Mouse (Mus musculus) NIH3T3 (cell line): ENCODE measurements at regions not wholly inside any gene's neighbourhood (a gene's known extent, or its start where the extent isn't known, plus 50 kb on each side); places are given as distances from the start of the nearest gene placed in this dataset.

Source experiments
- DNase-seq: peaks from one replicate; pipeline ENCODE4 v3.0.0-alpha.2; 2012; ENCODE audit warnings: low read depth

- no peak for DNase-seq
Measured at GRCm38 (mm10) chr16:51675988-51676387, 355.0 kb upstream of the Cblb start.

DNA sequence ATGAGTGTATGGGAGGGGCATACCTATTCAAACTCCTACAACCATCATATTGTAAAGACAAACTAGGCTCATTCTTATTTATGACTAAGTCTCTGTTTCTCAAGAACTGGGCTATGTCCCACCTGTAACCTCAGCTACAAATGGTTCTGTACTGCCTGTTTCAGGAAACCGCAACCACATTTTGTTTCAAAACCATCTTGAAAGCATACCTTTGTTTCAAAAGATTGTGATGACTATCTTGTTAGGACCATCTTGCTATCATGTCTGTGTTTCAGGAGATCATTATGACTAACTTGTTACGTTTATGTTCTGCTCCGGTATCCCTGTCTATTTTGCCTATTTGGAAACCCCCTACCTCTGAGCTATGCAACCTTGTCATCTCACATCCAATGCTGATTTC, 340.2 kb upstream of the Cblb start:
- no peak for DNase-seq

DNA sequence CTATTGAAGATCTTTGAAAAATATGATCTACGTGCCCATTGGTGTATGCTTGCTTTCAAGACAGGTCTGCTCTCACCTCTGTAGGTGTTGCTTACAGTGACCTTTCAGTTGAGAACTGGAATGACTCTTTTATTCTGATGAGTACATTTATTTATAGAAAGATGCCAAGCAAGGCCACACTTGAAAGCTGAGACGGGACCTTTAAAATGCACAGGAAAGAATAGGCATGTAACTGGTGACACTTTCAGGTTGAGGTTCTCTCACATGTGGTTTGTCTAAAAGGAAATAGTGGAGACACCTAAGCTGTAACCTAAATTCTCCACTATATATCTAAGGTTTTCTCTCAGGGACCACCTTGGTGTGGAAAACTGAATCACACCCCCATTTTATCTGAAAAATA, 326.0 kb upstream of the Cblb start:
- no peak for DNase-seq

DNA sequence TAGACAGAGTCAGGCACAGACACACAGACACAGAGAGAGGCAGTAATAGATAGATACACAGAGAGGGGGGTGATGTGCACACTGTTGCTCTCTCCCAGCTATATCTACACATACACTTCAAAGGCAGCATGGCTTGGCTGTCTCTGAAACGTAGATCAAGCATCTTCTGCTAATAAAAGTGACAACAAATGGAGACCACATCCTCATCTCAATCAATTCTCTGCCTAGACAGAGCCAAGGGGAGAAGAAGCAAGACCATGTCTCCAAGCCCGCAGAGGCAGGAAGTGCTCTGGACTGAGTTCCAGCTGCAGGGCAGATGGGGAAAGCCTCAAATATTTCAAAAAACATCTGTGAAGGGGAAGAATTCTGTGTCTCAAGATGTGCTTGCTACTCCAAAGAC, 312.3 kb upstream of the Cblb start:
- no peak for DNase-seq

GRCm38 (mm10) chr16:51719637-51720036, 311.4 kb upstream of the Cblb start:
- DNase-seq = no peak

DNA sequence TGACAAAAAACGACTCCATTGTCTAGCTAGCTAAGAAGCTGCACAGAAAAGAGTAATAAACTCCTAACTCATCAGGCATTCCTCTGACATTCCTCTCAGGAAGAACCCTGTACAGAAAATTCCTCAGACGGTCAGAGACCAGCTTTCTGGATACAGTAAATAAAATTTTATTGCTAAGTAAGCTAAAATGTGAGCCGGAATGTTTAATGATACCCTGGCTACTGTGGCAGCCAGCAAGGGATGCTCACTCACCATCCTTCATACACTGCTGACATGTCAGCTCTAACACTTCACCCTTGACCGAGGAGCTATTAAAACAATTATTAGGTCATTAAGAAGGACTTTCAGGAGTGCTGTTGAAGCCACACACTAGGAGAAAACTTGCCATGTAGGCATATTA, 308.3 kb upstream of the Cblb start:
- no peak for DNase-seq

DNA sequence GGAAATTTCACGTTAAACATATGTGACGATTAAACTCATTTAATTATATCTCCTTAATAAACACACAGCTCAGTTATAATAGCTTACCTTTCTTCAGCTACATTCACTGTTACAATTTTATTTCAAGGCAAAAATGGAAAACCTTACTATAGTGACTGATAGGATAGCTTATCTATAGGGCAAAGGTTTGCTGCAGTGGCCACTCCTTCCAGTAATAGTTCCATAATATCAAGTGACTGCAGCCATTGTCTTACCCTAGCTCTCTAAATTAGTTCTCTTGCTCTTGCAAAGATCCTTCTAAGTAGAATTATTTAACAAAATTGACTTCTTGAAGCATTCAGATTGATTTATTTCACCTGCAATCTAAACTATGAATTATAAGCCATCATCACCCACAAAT, 289.1 kb upstream of the Cblb start:
- DNase-seq = no peak

DNA sequence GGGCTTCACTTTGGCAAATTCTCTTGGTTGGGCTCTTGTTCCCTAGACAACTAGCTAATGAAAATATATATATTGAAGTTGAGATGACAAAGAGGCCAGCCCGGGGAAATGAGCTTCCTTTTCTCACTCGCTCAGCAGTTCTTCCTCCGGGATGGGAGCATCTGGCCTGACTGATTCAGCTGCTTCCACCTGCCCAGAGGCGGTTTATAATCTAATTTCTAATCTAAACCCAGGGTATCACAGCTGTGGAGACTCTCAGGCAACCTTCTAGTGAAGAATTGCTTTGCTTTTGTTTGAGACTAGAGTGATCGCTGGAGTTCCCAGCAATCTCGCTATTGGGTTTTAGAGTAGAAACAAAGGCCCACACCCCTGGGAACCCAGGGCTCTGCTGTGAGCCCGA, 279.1 kb upstream of the Cblb start:
- DNase-seq = no peak

DNA sequence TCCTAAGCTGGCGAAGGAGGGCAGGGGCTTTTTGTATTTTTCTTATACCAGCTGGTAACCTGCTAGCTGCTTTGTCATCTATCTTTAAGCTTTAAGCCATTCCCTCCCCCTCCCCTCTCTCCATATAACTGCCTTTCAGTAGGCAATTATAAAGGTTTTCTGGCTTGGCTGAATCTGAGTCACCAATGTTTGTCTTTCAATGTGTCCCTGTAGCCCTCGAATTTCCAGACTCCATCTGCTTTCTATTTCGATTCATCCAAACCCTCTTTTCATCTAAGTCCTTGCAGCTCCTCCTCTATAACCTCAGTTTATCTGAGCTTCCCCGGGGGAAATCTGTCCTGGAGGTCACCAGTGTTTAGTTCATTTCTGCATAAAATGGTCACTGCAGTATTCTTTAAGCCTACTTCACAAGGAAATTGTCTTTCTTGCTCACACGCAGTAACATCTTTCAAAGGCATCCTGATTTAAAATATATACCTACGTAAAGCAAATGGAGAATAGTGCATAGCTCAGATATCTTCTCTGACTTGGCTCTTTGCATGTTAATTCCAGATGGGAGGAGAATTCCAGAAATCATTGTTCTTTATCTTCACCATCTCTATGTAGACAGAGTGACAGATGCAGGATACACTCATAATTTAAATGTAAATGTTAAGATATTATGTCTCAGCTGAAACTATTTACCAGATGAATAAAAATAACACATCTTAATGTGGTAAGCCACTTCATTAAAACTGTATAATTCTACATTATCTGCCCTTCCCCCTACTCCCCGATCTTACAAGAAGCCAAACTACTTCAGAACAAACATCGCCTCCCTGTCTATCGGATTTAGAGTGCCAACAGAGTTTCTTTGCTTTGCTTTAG, 272.4 kb upstream of the Cblb start:
- DNase-seq = peak; percentile 53

- DNase-seq = peak; percentile 48
Measured at GRCm38 (mm10) chr16:51759228-51759647, 271.8 kb upstream of the Cblb start.

DNA sequence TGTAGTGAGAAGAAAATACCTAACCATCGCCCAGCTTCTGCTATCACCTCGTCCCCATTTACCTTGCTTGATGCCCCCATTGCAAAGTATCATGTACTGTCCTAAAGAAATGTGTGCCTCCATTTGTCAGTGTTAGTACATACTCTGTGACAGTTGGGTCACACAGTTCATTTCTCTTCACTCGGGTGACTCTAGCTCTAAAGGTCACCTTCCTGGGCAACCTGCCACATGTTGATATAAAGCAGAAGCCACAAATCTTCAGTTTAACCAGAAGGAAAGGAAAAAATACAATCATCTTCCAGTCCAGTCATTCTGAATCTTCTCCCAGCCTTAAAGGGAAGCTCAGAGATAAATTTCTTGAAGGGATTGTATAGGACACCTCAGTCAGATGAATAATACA, 263.5 kb upstream of the Cblb start:
- no peak for DNase-seq

DNA sequence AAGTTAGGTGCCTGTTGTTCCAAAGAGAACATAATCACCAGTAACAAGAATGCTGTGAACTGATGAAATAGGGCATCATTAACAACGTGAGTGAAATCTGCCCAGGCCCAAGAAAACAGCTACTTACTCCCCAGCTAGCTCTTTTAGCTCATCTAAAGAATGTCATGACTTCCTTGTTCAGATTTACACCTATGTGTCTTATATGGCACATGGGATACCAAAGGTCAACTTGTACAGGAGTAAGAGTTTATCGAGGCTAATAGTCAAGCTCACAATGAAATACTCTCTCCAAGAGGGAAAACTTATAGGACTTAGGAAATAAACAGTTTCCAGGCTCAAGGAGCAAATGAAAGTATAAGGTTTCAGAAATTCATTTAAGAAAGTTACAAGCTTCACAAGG, 252.1 kb upstream of the Cblb start:
- no peak for DNase-seq

DNA sequence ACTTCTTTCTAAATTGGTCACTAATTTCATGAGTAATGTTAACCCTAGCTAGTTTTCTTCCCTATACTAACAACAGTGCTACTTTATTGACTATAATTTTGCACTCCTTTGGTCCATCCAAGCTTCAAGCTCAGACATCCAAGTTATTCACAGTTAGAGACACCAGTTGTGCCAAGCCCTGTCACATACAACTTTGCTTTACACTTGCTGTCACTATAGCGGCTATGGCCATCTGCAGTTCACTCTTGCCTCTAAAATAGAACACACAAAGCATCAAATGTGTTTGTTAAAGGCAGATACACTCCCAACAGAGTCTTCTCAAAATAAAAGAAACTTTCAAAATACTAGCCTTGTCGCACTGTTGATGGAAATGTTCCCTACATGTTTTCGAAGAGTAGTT, 236.0 kb upstream of the Cblb start:
- no peak for DNase-seq

GRCm38 (mm10) chr16:51807323-51807722, 223.7 kb upstream of the Cblb start:
- DNase-seq = no peak

GRCm38 (mm10) chr16:51809120-51809519, 221.9 kb upstream of the Cblb start:
- no peak for DNase-seq

DNA sequence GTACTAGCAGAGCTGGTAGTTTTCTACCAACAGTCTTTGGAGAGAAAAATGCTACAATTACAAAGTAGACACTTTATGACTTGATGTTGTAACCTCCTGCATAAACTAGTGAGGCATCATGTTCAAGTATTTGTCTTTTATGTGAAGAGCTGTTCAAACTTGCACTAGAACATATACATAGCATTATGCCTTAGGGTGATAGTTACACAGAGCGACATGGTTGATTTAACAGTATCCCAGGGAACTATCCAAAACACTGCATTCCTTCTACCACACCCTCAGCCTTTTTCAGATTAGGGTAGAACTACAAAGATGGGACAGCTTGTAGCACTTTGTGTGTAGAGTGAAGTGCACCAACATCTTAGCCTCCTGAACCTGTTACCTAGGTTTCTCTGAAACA, 220.0 kb upstream of the Cblb start:
- DNase-seq = no peak

- DNase-seq = no peak
Measured at GRCm38 (mm10) chr16:51842770-51843169, 188.3 kb upstream of the Cblb start.

- no peak for DNase-seq
Measured at GRCm38 (mm10) chr16:51845539-51845938, 185.5 kb upstream of the Cblb start.

DNA sequence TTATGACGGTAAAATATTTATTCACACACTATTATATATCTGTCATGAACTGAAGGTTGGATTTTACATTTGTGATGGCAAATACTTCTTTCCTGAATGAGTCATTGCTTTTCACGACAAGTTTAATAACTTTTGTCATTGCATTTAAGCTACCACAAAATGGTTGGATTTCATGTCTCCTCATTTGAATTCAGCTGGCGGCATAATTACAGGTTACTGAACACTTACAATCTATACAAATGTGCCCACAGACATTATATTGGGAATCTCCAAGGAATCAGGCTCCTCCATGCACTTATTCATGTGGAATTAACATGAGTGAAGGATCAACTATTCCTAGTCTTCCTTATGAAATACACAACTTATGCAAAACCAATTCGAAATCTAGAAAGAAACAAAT, 150.3 kb upstream of the Cblb start:
- no peak for DNase-seq

DNA sequence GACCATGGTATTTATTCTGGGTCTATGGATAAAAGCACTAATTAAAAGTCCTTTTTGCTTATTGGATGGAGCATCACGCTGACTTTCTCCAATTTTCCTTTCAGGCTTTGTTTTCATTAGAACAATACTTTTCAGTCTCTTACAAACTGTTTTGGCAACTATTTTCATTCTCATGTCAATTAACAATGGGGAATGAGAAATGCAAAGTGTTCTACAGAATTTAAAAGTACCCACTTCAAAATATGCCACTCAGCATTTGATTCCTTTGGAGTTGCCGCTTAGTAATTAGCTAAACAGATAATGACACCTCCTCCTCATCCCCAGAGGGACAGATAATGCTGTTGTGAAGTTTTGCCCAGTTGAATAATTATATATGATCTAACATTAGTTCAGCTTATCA, 149.9 kb upstream of the Cblb start:
- DNase-seq = no peak

GRCm38 (mm10) chr16:51883813-51884212, 147.2 kb upstream of the Cblb start:
- no peak for DNase-seq

GRCm38 (mm10) chr16:51887496-51887895, 143.5 kb upstream of the Cblb start:
- no peak for DNase-seq

DNA sequence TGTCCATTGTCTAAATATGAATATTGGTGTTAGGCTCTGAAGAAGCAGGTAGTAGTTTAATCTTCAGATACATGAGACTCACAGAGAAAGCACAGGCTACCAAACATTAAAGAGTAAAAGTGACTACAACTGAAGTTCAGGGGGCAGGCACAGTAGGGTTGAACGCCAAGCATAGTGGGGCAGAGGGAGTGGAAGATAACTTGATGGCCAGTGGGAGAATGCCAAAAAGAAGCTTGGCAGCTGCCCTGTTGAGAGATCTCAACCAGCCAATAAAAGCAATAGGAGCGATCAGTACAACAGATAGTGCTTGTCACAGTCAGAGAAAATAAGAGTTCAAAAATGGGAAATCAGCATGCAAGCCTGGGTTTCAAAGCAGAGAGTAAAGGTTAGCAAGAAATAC, 125.4 kb upstream of the Cblb start:
- no peak for DNase-seq

GRCm38 (mm10) chr16:51906686-51907085, 124.3 kb upstream of the Cblb start:
- no peak for DNase-seq
